Mouse (Mus musculus) erythroblast, embryonic 14.5 days (primary cell): ENCODE data around the gene Arhgdig. TPM values are rescaled to one million over a fixed set of nuclear protein-coding genes. Genes with fewer than 3 reads are reported as not detected.

Source experiments
- H3K27me3 ChIP-seq: 2 replicates; pipeline ENCODE4 v1.6.1; 2012; ENCODE audit warnings: inconsistent platforms; ENCODE audit not compliant: control insufficient read depth
- H3K36me3 ChIP-seq: 2 replicates; pipeline ENCODE4 v1.6.1; 2012; ENCODE audit warnings: mild to moderate bottlenecking, inconsistent platforms; ENCODE audit not compliant: control insufficient read depth
- H3K4me1 ChIP-seq: 2 replicates; pipeline ENCODE4 v1.6.1; 2012; ENCODE audit warnings: inconsistent platforms; ENCODE audit not compliant: control insufficient read depth
- H3K4me3 ChIP-seq: replicated peaks from 2 replicates; pipeline ENCODE3; 2012; ENCODE audit warnings: moderate library complexity, mild to moderate bottlenecking, inconsistent platforms
- H3K9me3 ChIP-seq: 2 replicates; pipeline ENCODE4 v1.6.1; 2012; ENCODE audit warnings: low read length, inconsistent platforms, mixed read lengths; ENCODE audit not compliant: control insufficient read depth
- GATA1 ChIP-seq: IDR thresholded peaks from 2 replicates; pipeline ENCODE4 v1.6.1; 2012; ENCODE audit warnings: low read length, inconsistent platforms, mixed read lengths
- TAL1 ChIP-seq: IDR thresholded peaks from 3 replicates; pipeline ENCODE4 v1.6.1; 2012; ENCODE audit warnings: low read length, inconsistent platforms, mixed read lengths
- polyA plus RNA-seq: library from polyadenylated mRNA; stranded (reverse); fragments of >175 nt; gene quantifications from 2 replicates; pipeline ENCODE4 v1.2.3, GENCODE M21; 2012

Gene Arhgdig
- polyA plus RNA-seq, 1 experiment = 5.1 TPM

- H3K4me3 ChIP-seq = no peak overlapping the region
- TF ChIP-seq GATA1 = no peak
- TF ChIP-seq TAL1 = no peak
- no peaks in the 10 kb centered on the region; the same call in 1 of the 2 replicates for H3K36me3 ChIP-seq
- H3K4me1 ChIP-seq = peaks cover 7% of the 10 kb centered on the region
- peaks cover 14% of the 10 kb centered on the region for H3K27me3 ChIP-seq
- no peaks in the 10 kb centered on the region for H3K9me3 ChIP-seq
Measured at GRCm38 (mm10) chr17:26221508-26221907, 13.9 kb upstream of the Arhgdig start.

GRCm38 (mm10) chr17:26212681-26213080 is 5.1 kb upstream of the Arhgdig start:
- H3K36me3 ChIP-seq = peaks cover 3% of the 10 kb centered on the region; the same call in 1 of the 2 replicates
- no peaks in the 10 kb centered on the region for H3K4me1 ChIP-seq
- no peaks in the 10 kb centered on the region for H3K9me3 ChIP-seq
- TF ChIP-seq GATA1 = no peak
- no peak for TF ChIP-seq TAL1
- peaks cover 2% of the 10 kb centered on the region for H3K27me3 ChIP-seq
- no peak overlapping the region for H3K4me3 ChIP-seq

GRCm38 (mm10) chr17:26212241-26212640 is 4.7 kb upstream of the Arhgdig start:
- peaks cover 3% of the 10 kb centered on the region; the same call in 1 of the 2 replicates for H3K36me3 ChIP-seq
- TF ChIP-seq TAL1 = no peak
- no peak for TF ChIP-seq GATA1
- peaks cover 6% of the 10 kb centered on the region for H3K27me3 ChIP-seq

GRCm38 (mm10) chr17:26206392-26206791 is 1.2 kb downstream of the Arhgdig start:
- no peaks in the 10 kb centered on the region for H3K36me3 ChIP-seq
- no peak overlapping the region for H3K4me3 ChIP-seq
- TF ChIP-seq TAL1 (no peak), GATA1 (no peak)
- H3K27me3 ChIP-seq = peaks cover 56% of the 10 kb centered on the region
- H3K9me3 ChIP-seq = no peaks in the 10 kb centered on the region
- peaks cover 36% of the 10 kb centered on the region for H3K4me1 ChIP-seq

More at GRCm38 (mm10) chr17:26212241-26212640, 4.7 kb upstream of the Arhgdig start:
- no peaks in the 10 kb centered on the region for H3K4me1 ChIP-seq
- no peaks in the 10 kb centered on the region for H3K9me3 ChIP-seq
- H3K4me3 ChIP-seq = no peak overlapping the region

- Histone ChIP-seq H3K9me3 (no peaks in the 10 kb centered on the region), H3K36me3 (no peaks in the 10 kb centered on the region), H3K4me3 (no peak overlapping the region), H3K27me3 (peaks cover 66% of the 10 kb centered on the region), H3K4me1 (peaks cover 52% of the 10 kb centered on the region)
- TF ChIP-seq TAL1 (no peak), GATA1 (no peak)
Measured at GRCm38 (mm10) chr17:26204766-26205165, 2.8 kb downstream of the Arhgdig start.

GRCm38 (mm10) chr17:26203321-26203811 is 4.2 kb downstream of the Arhgdig start:
- Histone ChIP-seq H3K27me3 (peaks cover 66% of the 10 kb centered on the region), H3K9me3 (no peaks in the 10 kb centered on the region), H3K4me1 (peaks cover 66% of the 10 kb centered on the region), H3K4me3 (peak overlapping the region; percentile 62), H3K36me3 (peaks cover 4% of the 10 kb centered on the region; the same call in 1 of the 2 replicates)
- TF ChIP-seq TAL1 (no peak), GATA1 (no peak)

GRCm38 (mm10) chr17:26202737-26203136 is 4.8 kb downstream of the Arhgdig start, which contains the start of gene Rgs11:
Gene Rgs11 (plus strand): TSS chr17:26202951.
- H3K36me3 ChIP-seq = peaks cover 9% of the 10 kb centered on the region
- H3K27me3 ChIP-seq = peaks cover 66% of the 10 kb centered on the region
- TF ChIP-seq GATA1 (no peak), TAL1 (no peak)

GRCm38 (mm10) chr17:26201998-26202397 is 5.6 kb downstream of the Arhgdig start:
- Histone ChIP-seq H3K27me3 (peaks cover 62% of the 10 kb centered on the region), H3K4me3 (no peak overlapping the region), H3K9me3 (no peaks in the 10 kb centered on the region), H3K36me3 (peaks cover 17% of the 10 kb centered on the region), H3K4me1 (peaks cover 80% of the 10 kb centered on the region)
- TF ChIP-seq TAL1 (no peak), GATA1 (no peak)

More at GRCm38 (mm10) chr17:26202737-26203136, 4.8 kb downstream of the Arhgdig start, which contains the start of gene Rgs11:
- no peaks in the 10 kb centered on the region for H3K9me3 ChIP-seq
- peaks cover 72% of the 10 kb centered on the region for H3K4me1 ChIP-seq
- H3K4me3 ChIP-seq = peak within 1 kb of the TSS; percentile 62

GRCm38 (mm10) chr17:26200831-26201705 is 6.5 kb downstream of the Arhgdig start:
- TF ChIP-seq TAL1 (no peak), GATA1 (no peak)

More at GRCm38 (mm10) chr17:26200831-26201705, 6.5 kb downstream of the Arhgdig start:
- Histone ChIP-seq H3K9me3 (no peaks in the 10 kb centered on the region), H3K4me1 (peaks cover 89% of the 10 kb centered on the region), H3K4me3 (peak overlapping the region; percentile 67), H3K36me3 (peaks cover 26% of the 10 kb centered on the region), H3K27me3 (peaks cover 58% of the 10 kb centered on the region)
